Mouse (Mus musculus): ENCODE measurements around the gene Serpinb9b.

GRCm38 (mm10) chr13:33077026-33077685 lies 49.9 kb downstream of the Serpinb9b start:
- TF ChIP-seq CTCF (IDR thresholded peaks at IDR 0.05; ENCODE audit: extremely low read depth, insufficient read depth, insufficient read length, insufficient replicate concordance) (no peak), POLR2A (IDR thresholded peaks at IDR 0.05; ENCODE audit: low read depth, low read length) (no peak)
